9 mouse cellular contexts compared by ENCODE assay signal in genomic region chr9:58455798-58456197, GRCm38 (mm10). TPM values are rescaled to one million over a fixed set of nuclear protein-coding genes. Genes with fewer than 3 reads are reported as not detected.
DNase-seq lines count a peak whose midpoint lies in the region; ATAC-seq lines count a peak whose summit lies in the region.
"Had no signal": no experiment of that assay in that cellular context is flagged by ENCODE, and none has a peak within 500 bp of the region (broad histone marks: within the 10 kb centered on the region; RNA-seq: fewer than 3 reads in every experiment).

No protein-coding gene starts in this region.

- DNase-seq in limb, embryonic 10.5 days (ENCODE audit: low spot score), result no peak
- peak; percentile 73 for DNase-seq in forebrain, embryonic 11.5 days (ENCODE audit: low spot score)
- peak; percentile 64 for DNase-seq in kidney, postnatal 10 days
- no peak for DNase-seq in urinary bladder, postnatal 25 days (ENCODE audit: low spot score)
- no peak for DNase-seq in spleen, postnatal 14 days (ENCODE audit: low spot score in 2 of 2)

- no peaks in the 10 kb centered on the region for H3K36me3 ChIP-seq in limb, embryonic 13.5 days
- no peaks in the 10 kb centered on the region for H3K36me3 ChIP-seq in limb, embryonic 10.5 days
- H3K36me3 ChIP-seq in forebrain, embryonic 11.5 days (ENCODE audit: control insufficient read depth, insufficient read depth, low read length), result no peaks in the 10 kb centered on the region
- H3K36me3 ChIP-seq in neural tube, embryonic 13.5 days, result no peaks in the 10 kb centered on the region
- H3K36me3 ChIP-seq in heart, embryonic 11.5 days (ENCODE audit: control insufficient read depth, insufficient read depth, low read length), result no peaks in the 10 kb centered on the region
- H3K36me3 ChIP-seq: lung, embryonic 15.5 days had no signal

- H3K4me3 ChIP-seq in limb, embryonic 13.5 days, result no peak overlapping the region
- H3K4me3 ChIP-seq in limb, embryonic 10.5 days, result no peak overlapping the region
- H3K4me3 ChIP-seq in forebrain, embryonic 11.5 days (ENCODE audit: low read depth, low read length), result no peak overlapping the region
- H3K4me3 ChIP-seq in neural tube, embryonic 13.5 days, result no peak overlapping the region
- no peak overlapping the region for H3K4me3 ChIP-seq in heart, embryonic 11.5 days (ENCODE audit: low read depth, low read length)
- H3K4me3 ChIP-seq: lung, embryonic 15.5 days had no signal

- ATAC-seq in limb, embryonic 13.5 days (ENCODE audit: low FRiP score, low read depth), result peak; percentile 68; the same call in 1 of the 2 replicates
- 0 out of 2 replicates have a peak, but pooled peaks have one; percentile 33 for ATAC-seq in forebrain, embryonic 11.5 days (replicated peaks; ENCODE audit: low FRiP score)
- peak; percentile 68 for ATAC-seq in neural tube, embryonic 13.5 days (ENCODE audit: low read depth)
- ATAC-seq in heart, embryonic 11.5 days (replicated peaks; ENCODE audit: insufficient number of reproducible peaks, low FRiP score, low TSS enrichment), result no peak

- H3K4me2 ChIP-seq in limb, embryonic 13.5 days (replicated peaks), result 0 out of 2 replicates have a peak overlapping the region, but pooled peaks have one; percentile 19
- peak overlapping the region; percentile 15; the same call in 1 of the 2 replicates for H3K4me2 ChIP-seq in forebrain, embryonic 11.5 days (ENCODE audit: low read depth, low read length, severe bottlenecking)
- no peak overlapping the region for H3K4me2 ChIP-seq in neural tube, embryonic 13.5 days
- no peak overlapping the region for H3K4me2 ChIP-seq in heart, embryonic 11.5 days
- H3K4me2 ChIP-seq: lung, embryonic 15.5 days had no signal

- 17% methylated on average over 13 of the region's 13 CpGs for WGBS in limb, embryonic 13.5 days
- WGBS in limb, embryonic 10.5 days, result 17% methylated on average over 13 of the region's 13 CpGs
- WGBS in forebrain, embryonic 11.5 days, result 4% methylated on average over 13 of the region's 13 CpGs
- 4% methylated on average over 13 of the region's 13 CpGs for WGBS in neural tube, embryonic 13.5 days
- WGBS in heart, embryonic 11.5 days (ENCODE audit: insufficient replicate concordance), result 30% methylated on average over 13 of the region's 13 CpGs

- no peak overlapping the region for H3K9ac ChIP-seq in limb, embryonic 13.5 days
- H3K9ac ChIP-seq in forebrain, embryonic 11.5 days (ENCODE audit: low read length), result 0 out of 2 replicates have a peak overlapping the region, but pooled peaks have one; percentile 10
- no peak overlapping the region for H3K9ac ChIP-seq in neural tube, embryonic 13.5 days
- no peak overlapping the region for H3K9ac ChIP-seq in heart, embryonic 11.5 days (ENCODE audit: low read depth, low read length)
- H3K9ac ChIP-seq: lung, embryonic 15.5 days had no signal

- peaks cover 50% of the 10 kb centered on the region for H3K4me1 ChIP-seq in limb, embryonic 13.5 days
- H3K4me1 ChIP-seq in limb, embryonic 10.5 days, result peaks cover 18% of the 10 kb centered on the region
- peaks cover 22% of the 10 kb centered on the region for H3K4me1 ChIP-seq in forebrain, embryonic 11.5 days (replicated peaks; ENCODE audit: control insufficient read depth, insufficient read depth, low read length)
- H3K4me1 ChIP-seq in neural tube, embryonic 13.5 days (replicated peaks), result peaks cover 39% of the 10 kb centered on the region
- no peaks in the 10 kb centered on the region for H3K4me1 ChIP-seq in heart, embryonic 11.5 days (ENCODE audit: control insufficient read depth, insufficient read depth, low read length)

- H3K9me3 ChIP-seq in limb, embryonic 13.5 days, result no peaks in the 10 kb centered on the region
- no peaks in the 10 kb centered on the region for H3K9me3 ChIP-seq in limb, embryonic 10.5 days (replicated peaks)
- H3K9me3 ChIP-seq in forebrain, embryonic 11.5 days (ENCODE audit: control insufficient read depth, low read length), result no peaks in the 10 kb centered on the region
- H3K9me3 ChIP-seq in neural tube, embryonic 13.5 days, result no peaks in the 10 kb centered on the region
- no peaks in the 10 kb centered on the region for H3K9me3 ChIP-seq in heart, embryonic 11.5 days (replicated peaks; ENCODE audit: control insufficient read depth, low read length)
- H3K9me3 ChIP-seq: lung, embryonic 15.5 days had no signal

- H3K27me3 ChIP-seq in limb, embryonic 13.5 days, result no peaks in the 10 kb centered on the region
- H3K27me3 ChIP-seq in limb, embryonic 10.5 days (ENCODE audit: low read depth, poor library complexity, severe bottlenecking), result peaks cover 18% of the 10 kb centered on the region; the same call in 1 of the 2 replicates
- no peaks in the 10 kb centered on the region for H3K27me3 ChIP-seq in forebrain, embryonic 11.5 days (ENCODE audit: control insufficient read depth, insufficient read depth, low read length)
- H3K27me3 ChIP-seq in neural tube, embryonic 13.5 days, result no peaks in the 10 kb centered on the region
- no peaks in the 10 kb centered on the region for H3K27me3 ChIP-seq in heart, embryonic 11.5 days (ENCODE audit: control insufficient read depth, insufficient read depth, low read length)
- H3K27me3 ChIP-seq: lung, embryonic 15.5 days had no signal

- peak overlapping the region; percentile 15; the same call in 1 of the 2 replicates for H3K27ac ChIP-seq in limb, embryonic 13.5 days
- no peak overlapping the region for H3K27ac ChIP-seq in limb, embryonic 10.5 days
- peak overlapping the region; percentile 63 for H3K27ac ChIP-seq in forebrain, embryonic 11.5 days (ENCODE audit: low read depth, low read length)
- peak overlapping the region; percentile 69 for H3K27ac ChIP-seq in neural tube, embryonic 13.5 days (replicated peaks)
- no peak overlapping the region for H3K27ac ChIP-seq in heart, embryonic 11.5 days (ENCODE audit: low read depth, low read length)
- H3K27ac ChIP-seq: lung, embryonic 15.5 days had no signal

RNA-seq across cellular contexts. Expression of gene Insyn1, which starts 32.6 kb away (rescaled TPM):
- polyA plus RNA-seq in limb, embryonic 13.5 days (2015; fragmentation: Nextera tagmentation; extraction: Ambion mirVana), result 2.1 and 3.6 TPM in 2 replicates
- polyA plus RNA-seq in limb, embryonic 10.5 days (2016; fragmentation: Nextera tagmentation; extraction: Ambion mirVana), result 1.2 and 1.3 TPM in 2 replicates
- polyA plus RNA-seq in forebrain, embryonic 11.5 days (2014; fragmentation: Nextera tagmentation; extraction: Ambion mirVana), result 2.4 and 3.4 TPM in 2 replicates
- 6.8 and 7.9 TPM in 2 replicates for polyA plus RNA-seq in neural tube, embryonic 13.5 days (2015; fragmentation: Nextera tagmentation; extraction: Ambion mirVana)
- 0.82 and 1.6 TPM in 2 replicates for polyA plus RNA-seq in heart, embryonic 11.5 days (2014; fragmentation: Nextera tagmentation; extraction: Ambion mirVana)

Comparison
In these comparisons a context has a peak if more than half of its experiments do, and no peak if none do; other contexts are left out.
1. H3K27ac ChIP-seq: peak in limb, embryonic 13.5 days (single experiment), forebrain, embryonic 11.5 days (single experiment) and neural tube, embryonic 13.5 days (single experiment); none in limb, embryonic 10.5 days (single experiment) and heart, embryonic 11.5 days (single experiment).
2. H3K4me2 ChIP-seq: peak in limb, embryonic 13.5 days (single experiment) and forebrain, embryonic 11.5 days (single experiment); none in neural tube, embryonic 13.5 days (single experiment) and heart, embryonic 11.5 days (single experiment).
3. DNase-seq: peak in forebrain, embryonic 11.5 days (single experiment) and kidney, postnatal 10 days (single experiment); none in limb, embryonic 10.5 days (single experiment), urinary bladder, postnatal 25 days (single experiment) and spleen, postnatal 14 days (0 of 2).